Mouse (Mus musculus) adrenal gland, adult (tissue): ENCODE results near the gene Lrrc26.

Experiments
- DNase-seq, 2 experiments: peaks; one replicate each; pipeline ENCODE4 v3.0.0; 2022 to 2023; ENCODE audit warnings: low spot score in 1 of 2; ENCODE audit not compliant: inconsistent age in 2 of 2

Lrrc26 gene

GRCm38 (mm10) chr2:25333569-25333968 lies 43.9 kb downstream of the Lrrc26 start:
- DNase-seq, result peak in 1 of 2 experiments; percentile 27

GRCm38 (mm10) chr2:25338303-25338702 lies 48.6 kb downstream of the Lrrc26 start:
- no peak for DNase-seq
